Mouse (Mus musculus) right cerebral cortex, postnatal 36 days (tissue): ENCODE data around the gene Psmd6.

Experiments
- DNase-seq, 2 experiments: peaks; one replicate each; pipeline ENCODE4 v3.0.0; 2022; ENCODE audit warnings: low spot score in 2 of 2, mixed read lengths in 1 of 2

Gene Psmd6

DNA sequence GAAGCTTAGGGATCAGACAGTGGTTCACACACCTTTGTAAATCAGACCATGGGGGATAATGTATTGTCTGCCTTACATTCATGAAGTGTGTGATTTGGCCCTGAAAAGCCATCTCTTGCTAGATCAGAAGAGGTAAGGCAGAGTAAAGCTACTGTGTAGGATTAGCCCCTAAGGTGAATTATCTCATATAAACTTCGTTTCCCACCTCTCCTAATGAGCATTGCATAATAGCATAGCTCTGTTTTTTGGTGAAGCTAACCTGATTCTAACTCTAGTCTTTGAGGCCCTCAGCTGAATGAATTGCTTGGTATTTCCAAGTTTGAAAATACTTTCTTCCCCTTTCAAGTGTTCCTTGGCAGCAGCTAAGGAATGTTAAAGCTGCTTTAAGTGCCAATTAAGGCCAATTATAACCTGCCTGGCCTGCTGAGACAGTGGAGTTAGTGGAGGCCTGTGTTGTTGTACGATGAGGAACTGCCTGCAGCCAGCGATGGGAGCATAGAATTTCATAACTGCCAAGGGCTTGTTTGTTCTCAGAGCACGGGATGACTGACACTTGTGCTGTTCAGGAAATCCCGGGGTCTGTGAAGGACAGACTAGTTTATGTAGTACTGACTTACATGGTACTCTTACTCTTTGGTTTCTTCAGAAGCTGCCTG, 56.2 kb downstream of the Psmd6 start:
- no peak for DNase-seq

DNA sequence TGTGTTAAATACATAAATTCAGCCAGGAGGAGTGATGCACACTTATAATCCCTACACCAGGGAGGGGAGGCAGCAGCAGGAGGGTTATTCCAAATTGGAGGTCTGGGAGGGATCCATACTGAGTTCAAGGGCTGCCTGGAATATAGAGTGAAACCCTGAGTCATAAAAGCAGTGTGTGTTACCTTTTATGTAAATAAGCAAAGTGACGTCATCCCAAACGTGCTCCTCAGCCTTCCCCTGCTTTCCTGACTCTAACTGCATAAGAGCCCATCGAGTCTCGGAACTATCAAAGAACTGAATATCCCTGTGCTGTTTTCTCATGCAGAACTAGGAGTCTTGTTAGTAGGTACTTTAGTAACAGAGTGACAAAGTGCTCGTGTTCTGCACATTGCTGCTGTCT, 57.4 kb downstream of the Psmd6 start:
- DNase-seq, result no peak

DNA sequence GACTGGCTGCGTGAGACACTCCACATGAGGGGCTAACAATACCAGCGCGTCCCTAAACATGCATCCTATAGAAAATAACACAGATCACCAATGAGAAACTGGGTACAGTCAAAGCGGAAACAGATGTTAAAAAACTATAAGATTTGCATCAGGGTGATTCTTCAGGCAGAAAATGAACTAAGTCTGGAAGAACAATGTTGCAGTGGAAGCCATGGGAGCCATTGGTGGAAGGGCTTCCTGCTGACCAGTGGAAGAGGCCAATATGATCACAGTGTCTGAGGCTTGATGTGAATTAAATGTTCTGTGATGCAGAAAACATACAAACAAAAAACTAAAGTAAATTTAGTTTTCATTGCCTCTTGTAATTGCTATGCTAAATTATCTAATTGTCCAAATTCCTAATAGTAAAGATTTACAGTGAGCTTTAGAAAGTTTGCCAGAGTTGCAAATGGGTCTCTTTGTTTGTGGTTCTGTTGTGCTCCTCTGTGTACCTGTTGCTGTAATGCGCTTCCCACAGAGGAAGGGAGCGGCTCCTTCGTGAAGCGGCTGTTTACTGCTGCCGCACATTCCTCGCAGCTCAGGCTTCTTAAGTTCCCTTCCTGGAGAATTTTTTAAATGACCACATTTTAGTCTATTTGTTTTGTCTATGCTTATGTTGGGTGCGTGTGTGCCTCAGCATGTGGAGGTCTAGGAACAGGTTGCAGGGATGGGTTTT, 58.1 kb downstream of the Psmd6 start:
- no peak for DNase-seq
